Mouse (Mus musculus) stomach, postnatal 0 days (tissue): Measurements from ENCODE around the gene Tex45. TPM values are rescaled to one million over a fixed set of nuclear protein-coding genes. Genes with fewer than 3 reads are reported as not detected.

Experiments used
- ATAC-seq: fragments of 200-750 bp; cut with Nextera tagmentation; 2 replicates; pipeline ENCODE4 v1.8.0; 2017; ENCODE audit not compliant: low FRiP score, low TSS enrichment
- DNase-seq: peaks from one replicate; pipeline ENCODE4 v3.0.0-alpha.2; 2016; ENCODE audit warnings: low spot score
- H3K27ac ChIP-seq: fragments of 300-500 bp; sonication (generic); replicated peaks from 2 replicates; pipeline ENCODE4 v1.5.1; 2014; ENCODE audit warnings: mild to moderate bottlenecking, control low read depth
- H3K27me3 ChIP-seq: fragments of 300-500 bp; sonication (generic); 2 replicates; pipeline ENCODE4 v1.6.1; 2014; ENCODE audit warnings: low read length; ENCODE audit not compliant: control insufficient read depth, insufficient read depth
- H3K36me3 ChIP-seq: fragments of 300-500 bp; sonication (generic); 2 replicates; pipeline ENCODE4 v1.6.1; 2014; ENCODE audit warnings: low read length, mixed read lengths; ENCODE audit not compliant: control insufficient read depth, insufficient read depth
- H3K4me1 ChIP-seq: fragments of 300-500 bp; sonication (generic); replicated peaks from 2 replicates; pipeline ENCODE4 v1.6.1; 2014; ENCODE audit warnings: antibody characterized with exemption; ENCODE audit not compliant: control insufficient read depth, insufficient read depth
- H3K4me2 ChIP-seq: fragments of 300-500 bp; sonication (generic); replicated peaks from 2 replicates; pipeline ENCODE4 v1.6.1; 2014; ENCODE audit warnings: low read depth, mild to moderate bottlenecking, control low read depth, moderate library complexity
- H3K4me3 ChIP-seq: fragments of 300-500 bp; sonication (generic); 2 replicates; pipeline ENCODE4 v1.5.1; 2014; ENCODE audit warnings: low read depth, low read length, control low read depth
- H3K9ac ChIP-seq: fragments of 300-500 bp; sonication (generic); 2 replicates; pipeline ENCODE4 v1.6.1; 2014; ENCODE audit warnings: mild to moderate bottlenecking, low read length, control low read depth, mixed read lengths
- H3K9me3 ChIP-seq: fragments of 300-500 bp; sonication (generic); 2 replicates; pipeline ENCODE4 v1.6.1; 2016; ENCODE audit warnings: low read length; ENCODE audit not compliant: control insufficient read depth
- CTCF ChIP-seq: IDR thresholded peaks from 2 replicates; pipeline ENCODE4 v1.5.1; 2016; ENCODE audit warnings: antibody characterized with exemption, low read depth, mild to moderate bottlenecking, moderate library complexity
- EP300 ChIP-seq: optimal IDR thresholded peaks from 2 replicates; pipeline ENCODE3; 2016; ENCODE audit warnings: antibody characterized with exemption
- WGBS: fragments of 180-500 bp; shearing (Covaris S2); extraction: QIAGEN DNeasy Blood & Tissue Kit; methylation state at CpG from one replicate; pipeline ENCODE4 v1.1.7; 2014; 5-methylcytosine and 5-hydroxymethylcytosine counted together
- polyA plus RNA-seq: library from polyadenylated mRNA; unstranded; fragments of >200 nt; fragmentation: Nextera tagmentation; extraction: Ambion mirVana; gene quantifications from 2 replicates; pipeline ENCODE4 v1.2.1, GENCODE M21; 2015

The Tex45 gene
- polyA plus RNA-seq, 1 experiment from 2014 or later, result 0.46 TPM

DNA sequence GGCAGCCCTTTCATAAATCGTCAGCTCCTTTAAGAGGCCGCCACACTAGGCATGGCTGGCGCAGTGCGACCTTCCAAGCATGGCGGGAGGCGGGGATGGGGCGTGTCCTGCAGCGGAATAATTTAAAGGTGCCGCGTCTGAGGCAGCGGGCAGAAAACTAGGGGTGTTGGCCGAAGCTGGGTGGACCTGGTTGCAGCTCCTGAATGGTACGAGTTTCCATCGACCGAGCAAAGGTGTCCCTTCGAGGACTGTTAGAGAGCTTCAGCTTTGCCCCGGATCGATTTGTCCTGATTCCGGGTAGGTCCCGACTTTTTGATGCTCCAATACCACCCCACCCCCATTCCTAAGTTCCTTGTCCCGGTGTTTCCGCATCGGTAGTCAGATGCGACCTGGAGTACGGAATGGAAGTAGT lies 44.6 kb downstream of the Tex45 start, which contains the start of gene Pnpla6:
Gene Pnpla6, plus strand, starts transcription at position 125 of the 412 bp plus-strand sequence.
- H3K4me1 ChIP-seq, result 0 out of 2 replicates have a peak, but pooled peaks cover 3% of the 10 kb centered on the region
- TF ChIP-seq CTCF (no peak; the same call in 1 of the 2 replicates), EP300 (no peak)
- under 1% methylated on average over 25 of the region's 25 CpGs for WGBS
- H3K9ac ChIP-seq, result peak within 1 kb of the TSS; percentile 61
- peak; percentile 74 for ATAC-seq
- H3K9me3 ChIP-seq, result no peaks in the 10 kb centered on the region
- H3K36me3 ChIP-seq, result peaks cover 8% of the 10 kb centered on the region; the same call in 1 of the 2 replicates
- peak; percentile 93 for DNase-seq
- H3K4me2 ChIP-seq, result peak within 1 kb of the TSS; percentile 96
- peak within 1 kb of the TSS; percentile 59 for H3K4me3 ChIP-seq
- peak within 1 kb of the TSS; percentile 76 for H3K27ac ChIP-seq
- no peaks in the 10 kb centered on the region for H3K27me3 ChIP-seq

DNA sequence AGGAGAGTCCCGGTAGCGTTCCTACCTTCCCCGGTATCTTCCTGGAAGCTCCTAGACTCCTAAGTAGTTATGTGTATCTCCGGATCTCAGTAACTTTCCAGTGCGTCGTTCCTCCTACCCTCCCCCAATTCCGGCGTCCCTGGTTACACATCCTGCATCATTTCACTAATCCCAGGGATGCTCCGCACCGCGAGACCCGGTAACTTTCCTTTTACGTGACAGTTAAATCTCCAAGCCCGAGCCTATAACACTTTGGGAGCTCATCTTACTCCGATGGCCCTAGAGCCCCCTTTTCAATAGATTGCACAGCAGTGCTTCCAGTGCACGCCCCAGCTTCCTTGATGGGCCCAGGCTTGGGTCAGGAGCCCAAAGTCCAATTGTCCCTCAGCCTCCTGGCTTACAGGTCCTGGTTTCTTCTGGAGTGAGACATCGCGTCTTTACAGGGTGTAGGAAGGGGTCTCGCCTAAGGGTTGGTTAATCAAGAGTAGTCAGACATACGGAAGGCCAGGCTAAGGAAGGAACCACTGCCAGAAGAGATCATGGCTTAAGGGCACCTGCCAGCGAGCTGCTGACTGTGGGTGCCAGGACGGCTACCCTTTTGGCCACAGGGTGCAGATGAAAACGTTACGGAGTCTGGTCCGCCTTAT lies 45.2 kb downstream of the Tex45 start:
- TF ChIP-seq EP300 (no peak), CTCF (no peak)
- H3K36me3 ChIP-seq, result peaks cover 8% of the 10 kb centered on the region; the same call in 1 of the 2 replicates
- 0 out of 2 replicates have a peak, but pooled peaks cover 3% of the 10 kb centered on the region for H3K4me1 ChIP-seq
- no peaks in the 10 kb centered on the region for H3K27me3 ChIP-seq
- under 1% methylated on average over 25 of the region's 25 CpGs for WGBS
- peak overlapping the region; percentile 76 for H3K27ac ChIP-seq
- peak overlapping the region; percentile 96 for H3K4me2 ChIP-seq
- DNase-seq, result peak; percentile 54
- no peaks in the 10 kb centered on the region for H3K9me3 ChIP-seq
- peak; percentile 38 for ATAC-seq
- peak overlapping the region; percentile 59 for H3K4me3 ChIP-seq
- peak overlapping the region; percentile 61 for H3K9ac ChIP-seq

DNA sequence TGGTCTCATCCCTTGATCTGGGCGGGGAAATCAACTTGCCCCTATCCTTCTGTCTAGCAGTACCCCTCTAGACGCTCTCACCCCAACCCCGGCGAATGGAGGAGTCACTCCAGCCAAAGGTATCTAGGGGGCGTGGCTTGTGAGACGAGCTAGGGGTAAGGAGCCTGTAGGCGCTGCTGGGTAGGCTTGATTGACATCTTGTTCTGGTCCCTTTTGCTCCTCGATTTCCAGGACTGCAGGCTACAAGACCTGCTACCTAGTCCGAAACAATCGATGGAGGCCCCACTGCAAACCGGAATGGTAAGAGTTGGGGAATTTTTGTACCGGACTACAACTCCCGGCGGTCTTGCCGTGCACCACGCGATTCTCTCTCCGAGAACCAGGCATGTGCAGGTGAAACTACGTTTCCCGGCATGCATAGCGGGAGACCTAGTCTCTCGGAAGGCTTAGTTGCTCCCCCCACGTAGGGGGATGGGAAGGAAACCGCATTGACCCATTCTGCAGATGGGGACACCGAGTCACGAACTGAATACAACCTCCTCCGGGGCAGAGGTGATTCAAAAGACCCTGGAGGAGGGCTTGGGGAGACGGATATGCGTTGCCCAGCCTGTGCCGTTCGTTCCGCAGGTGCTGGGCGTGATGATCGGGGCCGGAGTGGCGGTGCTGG lies 45.9 kb downstream of the Tex45 start:
- WGBS, result under 1% methylated on average over 36 of the region's 36 CpGs
- peak; percentile 87 for ATAC-seq
- TF ChIP-seq CTCF, result no peak
- no peak for TF ChIP-seq EP300

DNA sequence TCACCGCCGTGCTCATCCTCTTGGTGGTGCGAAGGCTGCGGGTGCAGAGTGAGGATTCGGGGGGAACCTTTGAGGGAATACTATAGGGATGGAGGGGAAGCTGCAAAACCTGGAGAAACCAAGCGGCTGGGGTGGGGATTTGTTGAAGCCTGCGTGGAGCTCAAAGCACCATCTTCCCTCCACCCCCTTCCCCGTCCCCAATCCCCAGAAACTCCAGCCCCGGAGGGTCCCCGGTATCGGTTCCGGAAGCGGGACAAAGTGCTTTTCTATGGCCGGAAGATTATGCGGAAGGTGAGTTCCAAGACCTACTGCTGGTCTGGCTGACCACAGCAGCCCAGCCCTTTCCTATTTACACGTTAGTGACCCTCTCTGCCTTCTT lies 46.4 kb downstream of the Tex45 start:
- Histone ChIP-seq H3K36me3 (peaks cover 4% of the 10 kb centered on the region; the same call in 1 of the 2 replicates), H3K4me2 (peak overlapping the region; percentile 96), H3K9me3 (no peaks in the 10 kb centered on the region), H3K4me1 (0 out of 2 replicates have a peak, but pooled peaks cover 3% of the 10 kb centered on the region), H3K9ac (peak overlapping the region; percentile 69), H3K27ac (peak overlapping the region; percentile 53), H3K4me3 (peak overlapping the region; percentile 59), H3K27me3 (no peaks in the 10 kb centered on the region)
- TF ChIP-seq EP300 (no peak), CTCF (no peak)
- 6% methylated on average over 16 of the region's 16 CpGs for WGBS
- DNase-seq, result no peak
- no peak; the same call in 1 of the 2 replicates for ATAC-seq

More for the DNA sequence above, 45.9 kb downstream of the Tex45 start:
- H3K9me3 ChIP-seq, result no peaks in the 10 kb centered on the region
- H3K4me3 ChIP-seq, result peak overlapping the region; percentile 59
- H3K4me1 ChIP-seq, result 0 out of 2 replicates have a peak, but pooled peaks cover 3% of the 10 kb centered on the region
- peak overlapping the region; percentile 69 for H3K9ac ChIP-seq
- H3K27ac ChIP-seq, result peak overlapping the region; percentile 76
- peaks cover 3% of the 10 kb centered on the region; the same call in 1 of the 2 replicates for H3K36me3 ChIP-seq
- DNase-seq, result peak; percentile 94
- no peaks in the 10 kb centered on the region for H3K27me3 ChIP-seq
- H3K4me2 ChIP-seq, result peak overlapping the region; percentile 96

DNA sequence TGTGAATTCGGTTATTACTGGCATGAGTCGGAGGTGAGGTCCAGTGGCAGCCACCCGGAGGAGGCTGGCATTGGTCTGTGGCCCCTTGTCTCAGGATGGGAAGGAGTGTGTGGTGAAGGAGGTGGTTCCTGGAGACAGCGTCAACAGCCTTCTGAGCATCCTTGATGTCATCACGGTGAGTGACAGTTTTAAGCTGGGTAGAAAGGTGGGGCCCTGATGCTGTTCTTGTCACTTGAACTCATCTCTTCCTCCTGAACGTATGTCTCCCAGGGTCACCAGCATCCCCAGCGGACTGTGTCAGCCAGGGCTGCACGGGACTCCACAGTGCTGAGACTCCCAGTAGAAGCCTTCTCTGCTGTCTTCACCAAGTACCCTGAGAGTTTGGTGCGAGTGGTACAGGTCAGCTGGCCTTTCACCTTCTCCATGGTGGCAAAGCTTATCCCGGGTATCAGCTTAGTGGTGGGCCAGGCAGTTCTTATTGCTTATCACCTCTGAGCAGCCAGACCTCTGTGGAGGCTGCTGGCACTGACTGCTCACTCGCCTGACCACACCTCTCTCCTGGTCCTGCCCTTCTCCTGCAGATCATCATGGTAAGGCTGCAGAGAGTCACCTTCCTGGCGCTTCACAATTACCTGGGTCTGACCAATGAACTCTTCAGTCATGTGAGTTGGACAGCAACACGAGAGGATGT lies 51.5 kb downstream of the Tex45 start:
- H3K4me2 ChIP-seq, result no peak overlapping the region
- 0 out of 2 replicates have a peak, but pooled peaks cover under 1% of the 10 kb centered on the region for H3K4me1 ChIP-seq
- no peak overlapping the region for H3K4me3 ChIP-seq
- ATAC-seq, result 0 out of 2 replicates have a peak, but pooled peaks have one; percentile 17
- DNase-seq, result no peak
- H3K36me3 ChIP-seq, result peaks cover 19% of the 10 kb centered on the region
- no peaks in the 10 kb centered on the region for H3K27me3 ChIP-seq
- no peak overlapping the region for H3K9ac ChIP-seq
- H3K27ac ChIP-seq, result no peak overlapping the region
- H3K9me3 ChIP-seq, result no peaks in the 10 kb centered on the region
- TF ChIP-seq CTCF (no peak), EP300 (no peak)
- 90% methylated on average over 13 of the region's 13 CpGs for WGBS
